Mouse (Mus musculus): ENCODE measurements around the gene Dkkl1.
"Not testable (repeated sequence)": the region's sequence is repeated elsewhere in the genome, so short reads cannot be mapped to it uniquely, and the experiment has no call there.

Gene Dkkl1

GRCm38 (mm10) chr7:45211851-45212251 is at the start of gene Dkkl1:
TSS of gene Dkkl1 (minus strand) at chr7:45212147.
- no peak for DNase-seq (ENCODE audit: low spot score)

DNA sequence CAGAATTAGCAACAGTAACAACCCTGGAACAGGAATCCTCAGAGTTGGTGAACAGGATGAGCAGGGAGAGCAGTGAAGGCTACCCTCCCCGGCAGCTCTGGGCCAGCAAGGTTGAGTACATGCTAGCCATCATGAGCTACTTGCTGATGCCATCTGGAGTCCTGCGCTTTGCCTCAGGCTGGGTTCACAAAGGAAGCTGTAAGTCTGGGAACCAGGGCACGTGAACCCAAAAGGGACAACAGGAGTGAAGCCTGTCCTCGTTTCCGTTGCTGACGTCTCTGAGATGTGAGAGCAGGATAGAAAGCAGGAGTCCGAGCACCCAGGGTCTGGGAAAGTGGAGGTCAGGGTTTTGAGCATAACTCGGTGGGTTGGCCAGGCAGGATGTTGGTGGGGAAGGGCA is 47.3 kb upstream of the Dkkl1 start:
- DNase-seq (ENCODE audit: low spot score), result no peak

DNA sequence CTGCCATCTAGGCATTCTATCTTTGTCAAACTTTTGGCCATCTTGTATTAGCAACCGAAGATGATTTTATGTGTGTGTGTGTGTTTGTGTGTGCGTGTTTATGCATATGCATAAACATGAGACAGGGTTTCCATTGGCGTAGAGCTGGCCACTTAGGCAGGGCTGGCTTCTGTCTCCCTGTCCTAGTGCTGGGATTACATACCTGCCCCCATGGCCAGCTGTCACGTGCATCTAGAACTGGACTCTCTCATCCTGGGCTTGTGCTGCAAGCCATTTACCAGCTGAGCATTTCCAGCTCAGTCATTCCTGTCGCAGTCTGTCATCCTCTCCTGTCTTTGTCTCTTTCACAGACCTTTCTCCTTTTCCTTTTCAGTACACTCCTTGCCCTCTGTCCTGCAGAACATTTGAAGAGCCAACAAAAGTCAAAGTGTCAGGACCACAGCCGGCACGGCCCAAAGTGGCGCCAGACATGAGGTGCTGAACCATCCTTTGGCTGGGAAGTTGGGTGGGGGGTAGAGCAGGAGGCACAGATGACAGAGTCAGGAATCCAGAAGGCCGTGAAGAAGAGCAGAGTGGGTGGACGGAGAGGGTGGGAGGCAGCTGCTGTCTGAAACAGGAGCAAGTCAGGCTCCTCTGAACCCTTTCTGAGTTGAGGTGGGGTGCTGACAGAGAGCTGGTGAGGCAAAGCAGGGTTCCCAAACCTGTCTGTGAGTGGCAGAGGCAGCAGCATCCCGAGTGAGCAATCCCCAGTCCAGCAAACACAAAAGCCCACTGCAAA is 45.3 kb upstream of the Dkkl1 start:
- no peak for DNase-seq (ENCODE audit: low spot score)

DNA sequence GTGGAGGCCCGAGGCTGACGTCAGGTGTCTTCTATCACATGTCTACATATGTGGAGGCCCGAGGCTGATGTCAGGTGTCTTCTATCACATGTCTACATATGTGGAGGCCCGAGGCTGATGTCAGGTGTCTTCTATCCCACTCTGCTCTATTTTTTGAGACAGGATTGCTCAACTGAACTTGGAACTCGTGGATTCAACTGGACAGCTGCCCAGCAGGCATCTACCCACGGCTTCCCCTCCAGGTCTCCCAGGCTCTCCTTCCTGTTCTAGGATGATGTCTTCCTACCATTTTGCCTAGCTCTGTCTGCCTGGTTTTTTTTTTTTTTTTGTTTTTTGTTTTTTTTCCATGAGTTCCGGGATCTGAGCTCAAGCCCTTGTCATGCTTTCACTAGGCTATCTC is 43.9 kb upstream of the Dkkl1 start:
- DNase-seq (ENCODE audit: low spot score), result not testable (repeated sequence)

- DNase-seq (ENCODE audit: low spot score), result no peak
Measured at GRCm38 (mm10) chr7:45253806-45254205, 41.9 kb upstream of the Dkkl1 start.

- no peak for DNase-seq (ENCODE audit: low spot score)
Measured at GRCm38 (mm10) chr7:45247666-45248065, 35.7 kb upstream of the Dkkl1 start.

DNA sequence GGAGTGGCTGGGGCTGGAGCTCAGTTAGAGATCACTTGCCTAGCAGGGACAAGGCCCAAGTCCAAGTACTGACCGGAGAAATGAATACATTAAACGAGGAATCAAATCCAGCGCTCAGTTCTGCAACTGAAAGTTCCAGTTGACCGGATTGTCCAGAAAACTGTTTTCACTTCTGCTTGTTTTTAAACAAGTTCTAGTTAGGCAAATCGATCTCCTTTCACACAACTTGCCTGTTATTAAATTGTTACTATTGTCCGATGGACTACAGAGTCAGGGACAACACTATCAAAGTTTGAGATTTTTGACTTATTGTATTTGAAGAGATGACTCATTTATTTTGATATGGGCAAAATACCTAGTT is 29.4 kb upstream of the Dkkl1 start:
- DNase-seq (ENCODE audit: low spot score), result no peak

DNA sequence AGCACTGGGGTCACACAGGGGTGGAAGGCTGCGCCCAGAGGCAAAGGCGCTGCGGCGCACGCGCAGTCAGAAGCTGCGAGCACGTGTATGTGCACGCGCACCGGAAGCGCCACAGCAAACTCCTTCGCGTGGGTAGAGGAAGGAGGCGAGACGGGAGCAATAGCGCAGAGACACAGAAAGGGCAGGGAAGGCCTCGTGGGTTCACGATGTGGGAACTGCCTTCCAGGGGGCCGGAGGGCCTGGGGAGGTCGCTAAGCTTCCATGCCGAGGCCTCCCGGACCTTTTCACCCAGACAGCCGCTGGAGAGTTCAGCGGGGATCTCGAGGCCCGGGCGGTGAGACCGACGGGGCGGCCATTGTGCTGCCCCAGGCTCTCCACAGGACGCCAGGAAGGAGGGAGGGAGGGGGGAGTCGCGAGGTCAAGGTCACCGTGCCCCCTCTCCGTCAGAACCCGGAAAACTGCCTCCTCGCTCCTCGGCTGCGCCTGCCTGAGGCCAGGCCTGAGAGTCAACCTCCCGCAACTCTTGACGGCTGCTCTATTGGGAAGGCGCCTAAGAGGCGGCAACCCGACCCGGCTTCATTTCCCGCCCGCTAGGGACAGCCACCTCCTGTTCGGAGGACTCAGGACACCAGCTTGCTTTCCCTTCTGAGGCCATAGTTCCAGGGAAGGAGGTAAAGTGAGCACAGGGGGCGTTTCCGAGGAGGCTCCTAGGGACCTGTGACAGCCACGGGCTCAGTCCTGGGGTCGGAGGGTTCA is 28.9 kb upstream of the Dkkl1 start, which contains the start of gene Slc6a16:
TSS of gene Slc6a16 (plus strand) at position 453 of the 756 bp plus-strand sequence.
- DNase-seq (ENCODE audit: low spot score), result peak; percentile 58

DNA sequence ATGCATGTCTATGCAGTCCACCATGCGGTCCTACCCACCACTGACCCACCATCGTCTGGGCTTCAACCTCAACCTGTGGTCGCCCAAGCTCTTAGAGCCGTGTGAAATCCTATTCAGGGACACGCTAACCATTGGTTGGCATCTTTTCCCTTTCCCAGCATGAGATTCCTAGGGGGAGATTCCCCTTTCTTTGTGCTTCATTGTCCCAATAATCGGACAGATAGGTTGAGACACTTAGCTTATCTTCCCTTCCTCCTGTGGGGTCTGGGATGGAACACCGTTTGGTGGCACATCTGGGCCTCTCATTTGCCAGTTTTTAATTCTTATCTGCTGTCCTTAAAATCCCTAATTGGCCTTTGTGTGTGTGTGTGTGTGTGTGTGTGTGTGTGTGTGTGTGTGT is 28.2 kb upstream of the Dkkl1 start:
- DNase-seq (ENCODE audit: low spot score), result no peak

DNA sequence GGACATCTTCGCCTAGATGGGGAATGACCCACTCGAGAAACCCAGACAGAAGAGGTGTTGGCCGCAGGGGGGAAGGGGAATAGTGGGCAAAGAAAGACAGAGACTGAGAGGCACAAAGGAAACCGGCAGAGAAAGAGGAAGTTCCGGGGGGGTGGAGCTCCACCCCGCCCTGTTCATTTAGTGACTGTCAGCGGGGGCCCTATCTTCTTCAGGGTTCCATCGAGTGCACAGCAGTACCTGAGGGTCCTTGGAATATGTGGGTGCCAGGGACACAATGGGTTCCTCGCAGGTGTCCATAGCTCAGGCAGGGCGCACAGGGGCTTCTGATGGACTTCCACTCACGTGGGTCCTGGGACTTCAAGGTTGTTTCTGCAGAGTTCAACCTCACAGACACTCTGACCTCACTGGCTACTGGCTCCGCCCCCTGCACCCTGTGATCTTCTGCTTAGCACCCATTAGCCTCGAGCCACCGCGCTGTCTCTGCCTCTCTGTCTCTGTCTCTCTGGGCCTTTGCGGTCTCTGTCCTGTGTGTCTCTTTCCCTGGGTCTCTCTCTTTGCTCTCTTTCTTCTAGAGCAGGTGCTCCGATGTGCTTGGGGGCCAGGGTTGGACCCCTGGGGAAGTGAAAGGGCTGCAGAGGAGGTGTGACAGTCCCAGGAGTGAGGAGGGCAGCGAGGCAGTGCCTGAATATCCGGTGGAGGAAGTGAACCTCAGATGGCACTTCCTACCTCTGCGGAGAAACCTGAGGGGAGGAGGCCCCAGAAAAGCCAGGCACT is 27.0 kb upstream of the Dkkl1 start, which contains the start of gene Cd37:
TSS of gene Cd37 (minus strand) at position 393 of the 774 bp plus-strand sequence.
- DNase-seq (ENCODE audit: low spot score), result no peak

DNA sequence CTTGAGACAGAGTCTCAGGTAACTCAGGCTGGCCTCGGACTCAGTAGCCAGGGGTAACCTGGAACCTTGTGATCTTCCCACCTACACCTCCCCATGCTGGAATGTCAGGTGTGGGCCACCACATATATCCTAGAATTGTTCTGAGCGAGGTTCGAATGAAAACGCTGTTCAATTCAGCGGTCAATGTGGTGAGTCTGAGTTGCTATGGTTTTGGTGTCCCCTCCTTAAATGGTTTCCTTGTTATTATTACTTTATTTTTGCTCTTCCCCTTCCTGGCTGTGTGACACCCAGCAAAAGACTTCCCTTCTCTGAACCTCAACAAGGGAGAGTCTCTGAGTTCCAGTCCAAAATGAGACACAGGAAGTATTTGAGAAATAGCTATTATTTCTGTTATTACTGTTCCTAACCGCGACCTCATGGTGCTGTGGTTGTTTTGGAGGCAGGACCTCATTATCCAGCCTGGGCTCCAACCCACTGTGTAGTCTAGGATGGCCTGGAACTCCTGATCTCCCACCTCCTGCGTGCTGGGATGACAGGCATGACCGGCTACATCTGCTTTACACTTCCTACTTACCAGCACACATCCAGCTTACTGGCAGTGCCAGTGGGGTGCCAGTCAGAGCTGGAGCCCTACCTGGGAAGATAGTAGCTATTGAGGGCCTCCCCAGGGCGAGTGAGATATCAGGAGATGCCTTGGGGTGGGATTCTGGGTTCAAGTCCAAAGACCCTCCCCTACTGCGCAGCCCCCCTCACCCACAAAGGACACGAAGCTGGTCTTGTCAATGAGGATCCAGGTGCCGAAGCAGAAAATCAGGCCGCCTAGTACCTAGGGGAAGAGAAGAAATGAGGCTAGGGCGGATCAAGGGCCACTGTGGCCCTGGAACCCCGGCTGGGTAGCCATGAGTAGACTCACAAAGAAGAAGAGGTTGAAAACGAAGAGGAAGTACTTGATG is 26.1 kb upstream of the Dkkl1 start:
- no peak for DNase-seq (ENCODE audit: low spot score)

- DNase-seq (ENCODE audit: low spot score), result no peak
Measured at GRCm38 (mm10) chr7:45235656-45236180, 23.8 kb upstream of the Dkkl1 start.

DNA sequence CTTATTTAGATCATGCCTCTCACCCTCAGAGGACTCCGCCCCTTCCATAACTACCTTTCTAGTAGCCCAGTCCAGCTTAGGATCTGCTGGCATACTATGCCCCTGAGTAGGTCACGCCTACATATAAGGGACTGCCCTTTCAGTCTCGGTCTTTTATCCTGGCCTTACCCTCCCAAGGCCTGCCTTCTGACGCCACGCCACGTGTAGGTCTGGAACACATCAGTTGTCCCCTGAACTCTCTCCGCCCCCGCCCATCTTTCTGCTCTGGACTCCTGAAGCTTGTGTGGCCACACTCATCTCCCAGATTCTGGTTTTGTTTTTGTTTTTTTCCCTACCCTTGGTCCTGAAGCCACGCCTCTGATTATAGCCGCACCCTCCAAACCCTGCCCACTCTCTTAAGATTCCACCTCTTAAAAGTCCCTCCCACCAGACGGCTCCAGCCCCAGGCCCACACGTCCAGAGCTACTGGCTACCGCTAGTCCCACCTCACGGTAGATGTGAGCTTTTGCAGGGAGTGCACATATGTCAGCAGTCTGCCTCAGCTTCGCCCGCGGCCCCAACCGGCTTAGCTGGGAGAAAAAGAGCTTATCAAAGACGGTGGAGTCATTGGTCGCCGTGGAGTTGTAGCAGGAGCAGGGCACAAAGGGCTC is 23.1 kb upstream of the Dkkl1 start:
- DNase-seq (ENCODE audit: low spot score), result no peak

DNA sequence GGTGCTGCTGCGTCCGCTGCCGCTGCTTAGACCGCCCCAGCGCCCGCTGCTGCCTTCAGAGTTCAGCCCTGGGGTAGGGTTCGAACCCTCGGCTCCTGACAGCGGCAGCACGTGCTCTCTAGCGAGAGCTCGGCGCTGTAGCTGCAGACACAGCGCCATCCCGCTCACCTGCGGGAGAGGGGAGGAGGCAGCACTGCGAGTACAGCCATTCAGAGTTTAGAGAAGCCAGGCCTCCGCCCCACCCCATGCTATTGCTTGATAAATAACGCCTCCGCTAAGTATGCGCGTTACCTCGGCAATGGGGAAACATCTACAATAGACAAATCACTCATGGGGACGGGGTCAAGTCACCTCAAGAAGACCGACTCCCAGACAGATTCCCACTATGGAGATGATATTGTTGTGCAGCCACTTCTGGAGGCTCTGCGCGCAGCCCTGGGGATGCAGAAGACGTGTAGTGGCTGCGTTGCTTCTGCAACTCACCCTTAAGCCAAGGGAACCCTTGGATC is 22.4 kb upstream of the Dkkl1 start:
- DNase-seq (ENCODE audit: low spot score), result peak; percentile 22

DNA sequence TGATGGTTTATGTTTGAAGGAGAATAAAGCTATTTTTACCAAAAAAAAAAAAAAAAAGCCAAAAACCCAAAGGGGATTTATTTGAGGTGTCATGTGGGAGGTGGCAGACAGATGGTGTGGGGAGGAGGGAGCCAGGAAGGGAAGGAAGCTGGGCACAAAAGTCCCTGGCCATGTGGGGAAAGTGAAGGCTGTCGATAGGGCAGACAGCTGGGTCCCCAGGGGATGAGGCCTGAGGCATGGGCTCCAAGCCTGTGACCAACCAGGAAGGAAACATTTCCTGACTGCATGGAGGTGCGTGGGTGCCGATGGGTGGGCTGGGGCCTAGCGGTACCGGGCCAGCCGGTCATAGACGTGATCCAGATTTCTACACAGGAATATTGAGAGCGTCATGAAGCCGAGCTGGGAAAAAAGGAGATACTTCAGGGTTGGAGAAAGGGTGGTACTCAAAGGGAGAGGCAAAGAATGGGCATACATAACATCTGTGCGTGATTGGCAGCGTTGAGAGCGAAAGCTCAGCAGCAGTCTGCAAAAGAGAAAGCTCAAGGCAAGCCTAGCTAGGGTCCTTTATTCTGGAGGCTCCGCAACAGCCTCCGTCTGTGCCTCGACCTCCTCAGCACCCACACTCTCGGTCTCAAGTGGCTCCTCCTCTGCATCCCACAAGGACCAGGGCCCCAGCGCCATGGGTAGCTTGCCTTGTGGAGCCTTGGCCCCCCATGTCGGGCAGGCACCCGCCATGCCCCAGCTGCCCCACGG is 21.8 kb upstream of the Dkkl1 start:
- DNase-seq (ENCODE audit: low spot score), result peak; percentile 72

- peak; percentile 21 for DNase-seq (ENCODE audit: low spot score)
Measured at GRCm38 (mm10) chr7:45232716-45233465, 20.9 kb upstream of the Dkkl1 start.

DNA sequence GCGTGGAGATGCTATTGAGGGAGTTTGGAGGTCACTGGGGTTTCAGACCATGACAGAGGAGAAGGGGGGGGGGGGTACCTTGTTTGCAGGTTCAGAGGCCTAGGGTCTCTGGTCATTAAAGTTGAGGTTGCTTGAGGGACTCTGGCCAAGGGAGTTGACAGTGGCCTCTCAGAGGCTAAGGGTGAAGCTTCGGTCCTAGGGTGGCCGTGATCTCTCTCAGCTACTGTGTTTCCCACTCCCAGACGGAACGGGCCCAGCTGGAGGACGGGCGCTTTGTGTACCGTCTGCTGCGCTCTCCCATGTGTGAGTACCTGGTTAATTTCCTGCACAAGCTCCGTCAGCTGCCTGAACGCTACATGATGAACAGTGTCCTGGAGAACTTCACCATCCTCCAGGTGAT is 20.0 kb upstream of the Dkkl1 start:
- DNase-seq (ENCODE audit: low spot score), result no peak

DNA sequence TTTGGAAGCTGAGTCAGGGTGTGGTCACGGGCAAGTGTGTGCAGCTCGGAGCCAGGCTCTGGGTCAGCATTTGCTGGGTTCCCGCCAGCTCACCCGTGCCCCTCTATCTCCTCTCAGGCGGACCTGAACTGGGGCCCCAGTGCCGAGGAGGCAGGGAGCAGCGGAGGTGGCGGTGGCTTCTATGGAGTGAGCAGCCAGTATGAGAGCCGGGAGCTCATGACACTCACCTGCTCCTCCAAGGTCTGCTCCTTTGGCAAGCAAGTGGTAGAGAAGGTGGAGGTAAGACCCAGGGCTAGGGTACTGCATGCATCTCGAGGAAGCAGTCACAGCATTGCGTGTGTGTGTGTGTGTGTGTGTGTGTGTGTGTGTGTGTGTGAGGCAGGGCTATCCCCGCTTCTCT is 19.2 kb upstream of the Dkkl1 start:
- DNase-seq (ENCODE audit: low spot score), result no peak

Data from layer of hippocampus, adult 11-12 months (tissue).